Mouse (Mus musculus): ENCODE measurements around the gene Gm20388. TPM values are rescaled to one million over a fixed set of nuclear protein-coding genes. Genes with fewer than 3 reads are reported as not detected.
"Not testable (repeated sequence)": the region's sequence is repeated elsewhere in the genome, so short reads cannot be mapped to it uniquely, and the experiment has no call there.

Gene Gm20388
- total RNA-seq, 1 experiment from 2014 or later, result 18.4 TPM

DNA sequence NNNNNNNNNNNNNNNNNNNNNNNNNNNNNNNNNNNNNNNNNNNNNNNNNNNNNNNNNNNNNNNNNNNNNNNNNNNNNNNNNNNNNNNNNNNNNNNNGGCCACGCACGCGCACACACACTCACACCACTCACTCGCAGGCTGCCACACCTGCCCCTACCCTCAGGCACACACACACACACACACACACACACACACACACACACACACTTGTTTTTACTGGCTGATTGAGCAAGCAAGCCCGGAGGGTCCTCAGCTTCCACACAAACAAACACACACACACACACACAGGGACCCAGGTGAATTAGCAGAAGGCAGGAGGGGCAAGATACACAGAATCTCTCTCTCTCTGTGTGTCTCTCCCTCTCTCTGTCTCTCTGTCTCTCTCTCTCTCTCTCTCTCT lies 3702.0 kb downstream of the Gm20388 start:
- ATAC-seq (replicated peaks in 1 of 2; ENCODE audit: insufficient read depth in 1 of 2, low FRiP score in 2 of 2, low TSS enrichment in 1 of 2, low read depth in 1 of 2, poor library complexity in 2 of 2, severe bottlenecking in 2 of 2), result not testable (repeated sequence)

DNA sequence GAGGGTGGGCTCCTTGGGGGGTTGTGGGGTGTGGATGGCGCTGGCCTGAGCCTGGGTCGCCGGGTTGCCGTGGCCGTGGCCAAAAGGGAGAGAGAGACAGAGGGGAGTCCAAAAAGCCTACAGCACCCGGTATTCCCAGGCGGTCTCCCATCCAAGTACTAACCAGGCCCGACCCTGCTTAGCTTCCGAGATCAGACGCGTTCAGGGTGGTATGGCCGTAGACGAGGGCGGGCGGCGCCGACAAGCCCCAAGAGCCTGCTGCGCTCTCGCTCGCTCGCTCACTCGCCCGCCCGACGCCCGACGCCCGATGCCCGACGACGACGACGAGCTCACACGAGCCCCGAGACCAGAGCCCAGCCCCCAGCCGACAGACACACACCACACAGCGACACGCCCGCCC lies 3712.9 kb downstream of the Gm20388 start:
- ATAC-seq (replicated peaks in 1 of 2; ENCODE audit: insufficient read depth in 1 of 2, low FRiP score in 2 of 2, low TSS enrichment in 1 of 2, low read depth in 1 of 2, poor library complexity in 2 of 2, severe bottlenecking in 2 of 2), result not testable (repeated sequence)

DNA sequence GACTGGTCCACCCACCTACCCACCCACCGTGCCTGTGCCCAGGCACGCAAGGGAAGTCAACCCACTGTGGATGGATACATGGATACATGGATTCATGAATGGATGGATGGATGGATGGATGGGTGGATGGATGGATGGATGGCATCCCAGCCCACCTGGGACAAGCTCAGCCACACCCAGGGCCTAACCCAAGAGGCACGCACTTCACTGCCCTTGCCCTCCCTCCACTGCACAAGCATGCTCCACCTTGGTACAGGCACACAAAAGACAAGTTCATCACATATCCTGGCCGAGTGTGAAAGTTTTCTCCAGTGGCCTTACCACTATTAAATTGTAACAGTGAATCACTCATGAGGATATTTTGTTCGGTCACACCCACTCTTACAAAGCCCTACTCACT lies 3713.6 kb downstream of the Gm20388 start:
- no peak for ATAC-seq (replicated peaks in 1 of 2; ENCODE audit: insufficient read depth in 1 of 2, low FRiP score in 2 of 2, low TSS enrichment in 1 of 2, low read depth in 1 of 2, poor library complexity in 2 of 2, severe bottlenecking in 2 of 2)

DNA sequence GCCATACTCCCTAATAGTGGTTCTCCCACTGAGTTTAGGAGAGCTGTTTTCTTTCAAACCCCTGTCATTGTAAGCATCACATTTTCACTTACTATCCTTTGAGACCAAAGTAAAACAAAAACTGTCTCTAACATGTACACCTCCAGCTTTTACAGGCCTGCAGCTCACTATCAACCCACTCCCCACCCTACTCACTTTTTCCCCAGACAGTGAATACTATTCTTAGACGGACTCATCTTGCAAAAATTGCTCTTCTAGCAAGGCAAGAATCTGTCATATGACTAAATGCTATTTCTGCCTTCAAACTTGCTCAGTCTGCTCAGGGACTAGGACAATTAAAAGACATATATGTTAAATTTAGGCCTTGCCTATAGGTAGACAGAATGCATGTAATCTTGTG lies 3714.1 kb downstream of the Gm20388 start:
- ATAC-seq (replicated peaks in 1 of 2; ENCODE audit: insufficient read depth in 1 of 2, low FRiP score in 2 of 2, low TSS enrichment in 1 of 2, low read depth in 1 of 2, poor library complexity in 2 of 2, severe bottlenecking in 2 of 2), result no peak

DNA sequence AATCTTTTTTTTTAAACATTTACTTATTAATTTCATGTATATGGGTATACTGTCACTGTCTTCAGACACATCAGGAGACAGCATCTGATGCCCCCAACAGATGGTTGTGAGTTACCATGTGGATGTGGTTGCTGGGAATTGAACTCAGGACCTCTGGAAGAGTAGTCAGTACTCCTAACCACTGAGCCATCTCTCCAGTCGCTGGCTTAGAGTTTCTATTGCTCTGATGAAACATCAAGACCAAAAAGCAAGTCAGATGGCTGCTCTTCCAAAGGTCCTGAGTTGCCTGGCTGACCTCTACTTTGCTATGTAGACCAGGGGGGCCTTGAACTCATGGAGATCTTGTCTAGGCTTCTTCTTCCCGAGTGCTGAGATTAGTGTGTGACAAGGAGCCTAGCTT lies 3715.1 kb downstream of the Gm20388 start:
- ATAC-seq (replicated peaks in 1 of 2; ENCODE audit: insufficient read depth in 1 of 2, low FRiP score in 2 of 2, low TSS enrichment in 1 of 2, low read depth in 1 of 2, poor library complexity in 2 of 2, severe bottlenecking in 2 of 2), result no peak

DNA sequence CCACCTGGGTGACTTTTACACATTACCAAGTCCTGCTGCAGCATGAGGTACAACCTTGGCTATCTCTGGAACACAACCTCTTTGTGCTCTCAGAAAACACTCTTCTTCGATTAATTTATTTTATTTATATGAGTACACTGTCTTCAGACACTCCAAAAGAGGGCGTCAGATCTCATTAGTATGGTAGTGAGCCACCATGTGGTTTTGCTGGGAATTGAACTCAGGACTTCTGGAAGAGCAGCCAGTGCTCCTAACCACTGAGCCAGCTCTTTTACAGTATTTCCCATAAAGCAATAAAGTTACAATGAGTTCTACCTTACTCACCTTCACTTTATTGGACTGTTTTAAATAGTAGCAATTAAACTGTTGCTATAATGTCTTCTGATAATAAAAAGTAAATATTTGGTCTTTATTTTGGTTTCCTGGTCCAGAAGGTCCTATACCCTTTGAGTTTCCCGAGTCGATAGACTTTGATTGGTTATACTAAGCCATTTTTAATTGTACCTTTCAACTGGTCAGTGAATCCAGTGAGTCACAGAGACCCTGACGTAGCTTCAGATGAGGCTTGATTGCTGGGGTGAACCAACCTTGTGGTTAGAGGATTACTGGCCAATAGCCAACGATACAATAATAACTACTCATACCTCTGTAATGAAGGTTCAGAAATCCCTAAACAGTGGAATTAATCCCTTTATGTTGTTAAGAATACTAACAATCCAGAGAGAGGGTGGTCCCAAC lies 3716.9 kb downstream of the Gm20388 start:
- ATAC-seq (replicated peaks in 1 of 2; ENCODE audit: insufficient read depth in 1 of 2, low FRiP score in 2 of 2, low TSS enrichment in 1 of 2, low read depth in 1 of 2, poor library complexity in 2 of 2, severe bottlenecking in 2 of 2), result no peak

DNA sequence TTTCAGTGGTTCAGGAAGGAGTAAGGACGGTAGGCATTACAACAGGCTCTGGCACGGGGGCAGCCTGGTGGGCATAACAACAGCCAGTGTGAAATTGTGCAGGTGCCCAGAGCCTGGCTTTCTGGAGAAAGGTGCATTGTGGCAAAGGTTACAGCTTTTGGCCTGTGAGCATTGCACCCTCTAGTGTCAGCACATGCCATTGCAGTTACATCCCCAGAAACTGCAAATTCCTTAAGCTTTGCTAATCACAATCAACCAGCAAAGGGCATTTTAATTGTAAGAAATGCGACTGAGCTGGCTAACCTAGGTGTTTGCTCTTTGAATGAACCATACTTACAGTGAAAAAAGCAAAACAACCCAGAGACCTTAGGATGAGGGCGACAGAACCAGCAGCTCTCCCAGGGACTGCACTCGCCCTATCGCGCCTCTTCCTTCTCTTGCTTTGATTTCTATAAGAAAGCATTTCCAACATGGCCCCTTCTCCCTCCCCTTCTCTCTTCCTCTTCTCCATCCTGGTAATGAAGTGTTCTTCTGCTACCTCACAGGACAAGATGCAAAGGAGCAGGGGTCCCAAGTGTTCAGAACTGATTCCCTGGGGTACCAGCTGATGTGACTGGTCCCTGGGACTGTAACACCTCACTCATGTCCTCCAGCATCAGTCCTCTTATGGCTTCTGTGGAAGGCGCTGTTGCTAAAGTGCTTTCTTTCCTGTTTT lies 3717.8 kb downstream of the Gm20388 start:
- ATAC-seq (replicated peaks in 1 of 2; ENCODE audit: insufficient read depth in 1 of 2, low FRiP score in 2 of 2, low TSS enrichment in 1 of 2, low read depth in 1 of 2, poor library complexity in 2 of 2, severe bottlenecking in 2 of 2), result peak; percentile 49 to 60; a peak in 2 of 4 replicates

DNA sequence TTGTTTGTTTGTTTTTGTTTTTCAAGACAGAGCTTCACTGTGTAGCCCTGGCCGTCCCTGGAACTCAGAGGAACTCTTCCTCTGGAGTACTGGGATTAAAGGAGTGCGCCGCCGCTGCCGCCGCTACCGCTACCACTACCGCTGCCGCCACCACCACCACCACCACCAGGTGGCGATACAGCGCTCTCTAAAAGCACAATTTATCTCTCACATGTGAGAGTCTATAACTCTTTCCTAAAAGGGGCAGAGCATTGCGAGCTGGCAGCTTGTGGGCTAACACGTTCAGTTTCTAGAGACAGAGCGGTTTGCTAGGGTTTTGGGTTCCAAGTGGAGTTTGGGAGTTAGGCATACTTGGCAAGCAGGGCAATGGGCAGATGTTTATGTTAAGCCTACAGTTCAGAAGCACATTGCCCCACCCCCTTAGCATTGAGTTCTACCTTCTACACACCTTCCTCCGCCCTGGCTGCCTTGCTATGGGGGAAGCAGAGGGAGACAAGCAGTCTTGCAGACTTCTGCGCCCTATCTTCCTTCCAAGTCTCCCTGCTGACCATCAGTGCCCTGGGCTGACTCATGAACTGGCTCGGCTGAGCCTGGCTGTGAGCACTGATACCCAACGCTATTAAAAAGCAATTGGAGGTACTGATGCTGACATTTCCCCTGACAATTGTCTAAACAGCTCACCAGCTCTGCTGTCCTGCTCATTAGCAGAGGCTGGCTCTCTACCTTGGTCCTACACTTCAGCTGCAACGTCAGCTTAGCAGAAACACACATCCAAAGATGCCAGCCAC lies 3718.5 kb downstream of the Gm20388 start:
- peak; percentile 71 to 81 for ATAC-seq (replicated peaks in 1 of 2; ENCODE audit: insufficient read depth in 1 of 2, low FRiP score in 2 of 2, low TSS enrichment in 1 of 2, low read depth in 1 of 2, poor library complexity in 2 of 2, severe bottlenecking in 2 of 2)

DNA sequence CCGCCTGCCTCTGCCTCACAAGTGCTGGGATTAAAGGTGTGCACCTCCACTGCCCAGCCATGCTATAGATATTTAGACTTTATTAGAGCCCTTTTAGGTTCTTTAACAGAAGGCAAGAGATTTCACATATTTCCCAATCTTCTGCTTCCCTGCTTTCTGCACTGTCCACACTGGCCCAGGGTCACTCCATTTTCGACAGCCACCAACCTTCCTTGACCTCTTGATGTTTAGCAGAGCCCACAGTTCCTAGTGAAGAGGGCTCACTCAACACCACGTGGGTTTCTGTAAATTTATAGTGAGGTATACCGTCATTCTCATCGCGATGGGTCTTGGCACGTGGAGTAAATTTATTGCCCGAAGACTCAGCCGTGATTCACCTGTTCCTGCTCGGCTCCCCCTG lies 3719.4 kb downstream of the Gm20388 start:
- no peak for ATAC-seq (replicated peaks in 1 of 2; ENCODE audit: insufficient read depth in 1 of 2, low FRiP score in 2 of 2, low TSS enrichment in 1 of 2, low read depth in 1 of 2, poor library complexity in 2 of 2, severe bottlenecking in 2 of 2)

DNA sequence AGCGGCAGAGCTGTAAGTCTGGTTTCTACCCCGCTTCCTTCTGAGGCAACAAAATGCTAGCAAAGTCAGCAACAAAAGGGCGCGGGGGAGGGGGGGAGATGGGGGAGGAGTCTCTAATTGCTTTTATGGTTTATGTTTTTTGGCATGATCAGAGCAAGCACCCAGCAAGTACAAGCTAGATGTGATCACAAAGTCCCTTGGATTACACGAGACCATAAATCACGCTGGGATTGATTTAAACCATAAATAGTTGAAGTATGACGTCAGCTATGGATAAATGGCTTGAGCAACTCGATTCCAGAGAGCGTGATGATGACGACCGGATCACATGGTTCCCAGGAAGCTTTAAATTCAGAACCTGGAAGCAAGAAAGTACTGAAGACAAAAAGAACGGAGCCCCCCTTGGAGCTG lies 3720.2 kb downstream of the Gm20388 start:
- no peak for ATAC-seq (replicated peaks in 1 of 2; ENCODE audit: insufficient read depth in 1 of 2, low FRiP score in 2 of 2, low TSS enrichment in 1 of 2, low read depth in 1 of 2, poor library complexity in 2 of 2, severe bottlenecking in 2 of 2)

DNA sequence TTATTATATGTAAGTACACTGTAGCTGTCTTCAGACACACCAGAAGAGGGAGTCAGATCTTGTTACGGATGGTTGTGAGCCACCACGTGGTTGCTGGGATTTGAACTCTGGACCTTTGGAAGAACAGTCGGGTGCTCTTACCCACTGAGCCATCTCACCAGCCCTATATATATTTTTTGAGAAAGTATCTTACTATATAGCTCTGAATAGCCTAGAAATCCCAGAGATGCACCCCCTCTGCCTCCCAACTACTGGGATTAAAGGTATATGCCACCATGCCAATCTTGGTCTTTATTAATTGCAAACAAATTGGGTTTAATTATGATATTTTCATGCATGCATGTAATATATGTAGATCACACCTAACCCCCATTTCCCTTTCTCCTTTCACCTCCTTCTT lies 3721.1 kb downstream of the Gm20388 start:
- not testable (repeated sequence) for ATAC-seq (replicated peaks in 1 of 2; ENCODE audit: insufficient read depth in 1 of 2, low FRiP score in 2 of 2, low TSS enrichment in 1 of 2, low read depth in 1 of 2, poor library complexity in 2 of 2, severe bottlenecking in 2 of 2)

DNA sequence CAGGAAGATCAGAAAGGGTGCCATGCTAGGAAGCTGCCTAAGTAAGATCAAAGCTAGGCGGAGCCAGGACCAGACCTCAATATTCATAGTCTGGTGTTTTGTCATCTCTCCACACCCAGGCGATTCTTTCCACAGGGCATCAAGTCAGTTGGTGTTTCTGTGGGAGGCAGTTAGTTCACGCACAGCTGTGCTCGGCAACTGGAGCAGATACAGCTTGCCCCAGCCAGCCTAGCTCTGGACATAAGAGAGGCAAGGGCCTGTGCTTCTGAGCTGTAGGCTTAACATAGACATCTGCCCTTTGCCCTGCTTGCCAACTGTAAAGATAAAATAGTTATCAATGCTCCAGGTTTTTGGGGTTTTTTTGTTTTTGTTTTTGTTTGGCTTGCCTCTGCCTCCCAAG lies 3721.6 kb downstream of the Gm20388 start:
- ATAC-seq (replicated peaks in 1 of 2; ENCODE audit: insufficient read depth in 1 of 2, low FRiP score in 2 of 2, low TSS enrichment in 1 of 2, low read depth in 1 of 2, poor library complexity in 2 of 2, severe bottlenecking in 2 of 2), result no peak

DNA sequence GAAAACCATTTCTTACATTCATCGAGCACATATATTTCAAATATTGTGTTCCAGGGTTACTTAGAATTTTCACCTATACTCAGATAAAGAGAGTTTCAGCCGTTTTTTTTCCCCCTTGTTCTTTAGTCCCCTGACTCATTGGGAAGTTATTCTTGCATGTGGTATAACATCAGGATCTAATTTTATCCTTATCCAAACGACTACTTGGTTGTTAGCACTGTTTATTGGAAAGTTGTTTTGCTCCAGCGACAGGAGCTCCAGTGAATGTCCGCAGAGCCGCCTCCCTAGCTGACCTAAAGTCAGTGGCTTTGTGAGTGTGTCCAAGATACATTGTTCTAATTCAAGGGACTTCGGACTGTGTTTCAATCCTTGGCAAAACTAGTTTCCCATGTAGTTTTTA lies 3723.2 kb downstream of the Gm20388 start:
- no peak for ATAC-seq (replicated peaks in 1 of 2; ENCODE audit: insufficient read depth in 1 of 2, low FRiP score in 2 of 2, low TSS enrichment in 1 of 2, low read depth in 1 of 2, poor library complexity in 2 of 2, severe bottlenecking in 2 of 2)

DNA sequence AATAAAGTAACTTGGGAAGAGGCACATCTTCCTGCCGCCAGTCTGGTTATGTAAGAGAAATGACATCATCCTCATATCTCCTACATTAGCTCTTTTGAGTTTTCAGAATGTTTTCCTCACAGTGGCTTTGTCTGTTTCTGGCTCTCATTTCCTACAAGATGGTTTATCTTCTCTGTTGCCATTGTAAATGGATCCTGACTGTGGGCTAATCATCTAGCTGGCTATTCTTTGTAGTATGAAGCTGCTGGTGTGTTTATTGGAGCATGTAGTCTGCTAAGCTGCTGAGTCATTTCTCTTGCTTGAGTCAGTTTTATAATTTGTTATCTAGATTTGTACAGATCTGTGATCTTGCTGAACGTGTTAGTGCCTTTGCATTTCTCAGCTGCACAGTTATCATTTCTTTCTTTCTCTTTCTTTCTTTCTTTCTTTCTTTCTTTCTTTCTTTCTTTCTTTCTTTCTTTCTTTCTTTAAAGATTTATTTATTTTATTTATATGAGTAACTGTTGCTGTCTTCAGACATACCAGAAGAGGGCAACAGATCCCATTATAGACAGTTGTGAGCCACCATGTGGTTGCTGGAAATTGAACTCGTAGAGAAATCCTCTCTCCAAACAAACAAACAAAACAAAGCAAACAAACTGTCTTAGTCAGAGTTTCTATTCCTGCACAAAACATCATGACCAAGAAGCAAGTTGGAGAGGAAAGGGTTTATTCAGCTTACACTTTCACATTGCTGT lies 3723.9 kb downstream of the Gm20388 start:
- ATAC-seq (replicated peaks in 1 of 2; ENCODE audit: insufficient read depth in 1 of 2, low FRiP score in 2 of 2, low TSS enrichment in 1 of 2, low read depth in 1 of 2, poor library complexity in 2 of 2, severe bottlenecking in 2 of 2), result no peak

DNA sequence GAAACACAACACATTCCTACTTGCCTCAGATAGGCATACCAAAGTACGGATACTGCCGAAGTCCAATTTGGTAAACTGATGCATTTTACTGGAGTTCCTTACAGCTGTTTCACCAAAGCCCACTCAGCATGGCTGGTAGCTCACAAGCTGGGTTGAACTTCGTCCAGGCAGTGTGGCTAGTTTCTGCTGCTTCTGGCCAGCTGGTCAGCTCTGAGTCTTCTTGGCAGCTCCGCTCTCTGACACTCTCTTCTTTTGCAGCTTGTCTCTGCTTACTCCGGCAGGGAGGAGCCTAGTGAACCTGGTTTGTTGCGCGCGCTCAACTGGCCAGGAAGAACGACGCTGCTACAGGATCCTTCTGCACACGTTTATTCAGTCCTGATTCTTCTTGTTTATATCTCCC lies 3725.0 kb downstream of the Gm20388 start:
- ATAC-seq (replicated peaks in 1 of 2; ENCODE audit: insufficient read depth in 1 of 2, low FRiP score in 2 of 2, low TSS enrichment in 1 of 2, low read depth in 1 of 2, poor library complexity in 2 of 2, severe bottlenecking in 2 of 2), result no peak

DNA sequence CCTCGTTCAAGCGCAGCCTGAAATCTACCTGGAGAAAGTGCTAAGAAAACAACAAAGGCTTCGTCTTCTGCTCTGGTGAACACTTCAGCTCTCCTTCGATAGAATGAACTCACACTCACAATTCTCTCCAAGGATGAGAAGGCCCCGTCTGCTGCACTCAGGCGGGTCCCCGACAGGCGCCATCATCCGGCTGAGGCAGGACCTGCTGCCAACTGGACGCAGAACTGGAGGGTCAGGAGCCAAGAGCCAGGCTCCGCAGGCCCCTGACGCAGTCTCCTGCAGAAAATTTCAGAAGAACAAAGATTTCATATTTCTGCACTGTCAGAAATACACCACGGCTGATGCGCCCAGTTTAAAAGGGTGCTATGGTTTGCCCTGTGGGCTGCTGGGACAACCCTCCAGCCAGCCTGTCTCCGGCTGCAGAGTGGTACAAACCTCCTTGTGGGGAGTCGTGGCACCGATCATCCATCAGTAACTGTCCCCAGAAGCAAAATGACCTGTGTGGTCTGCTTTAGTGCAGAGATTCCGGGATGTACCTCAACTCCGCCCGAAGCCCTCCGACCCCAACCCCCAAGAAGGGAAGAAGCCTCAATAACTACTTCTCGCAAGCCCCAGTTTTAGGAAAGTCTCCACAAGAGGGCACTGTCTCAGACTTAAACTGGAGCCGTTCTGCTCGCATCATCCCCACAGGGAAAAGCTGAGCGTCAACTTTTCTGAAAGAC lies 3732.8 kb downstream of the Gm20388 start:
- ATAC-seq (replicated peaks in 1 of 2; ENCODE audit: insufficient read depth in 1 of 2, low FRiP score in 2 of 2, low TSS enrichment in 1 of 2, low read depth in 1 of 2, poor library complexity in 2 of 2, severe bottlenecking in 2 of 2), result peak; percentile 64 to 71

DNA sequence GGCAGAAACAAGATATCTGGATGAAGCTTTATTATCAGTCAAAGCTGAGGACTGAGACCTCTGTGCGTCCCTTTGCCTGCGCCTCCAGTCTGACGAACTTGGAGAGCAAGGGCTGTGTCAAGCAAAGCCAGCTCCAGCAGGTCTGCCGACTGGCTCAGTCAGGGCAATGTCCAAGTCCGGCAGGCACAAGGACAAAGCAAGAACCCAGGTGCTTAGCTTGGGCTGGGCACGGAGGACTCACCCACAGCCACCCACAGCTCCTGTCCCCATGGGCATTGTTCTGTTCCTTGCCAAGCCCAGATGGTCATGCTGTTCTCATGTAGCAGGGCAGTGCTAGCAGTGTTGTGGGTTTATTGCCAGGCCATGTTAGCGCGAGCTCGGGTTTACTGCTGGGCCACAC lies 3734.6 kb downstream of the Gm20388 start:
- ATAC-seq (replicated peaks in 1 of 2; ENCODE audit: insufficient read depth in 1 of 2, low FRiP score in 2 of 2, low TSS enrichment in 1 of 2, low read depth in 1 of 2, poor library complexity in 2 of 2, severe bottlenecking in 2 of 2), result no peak
